Mouse (Mus musculus) CD4-positive naive resting alpha-beta T cell, adult 57 days (primary cell): ENCODE measurements around the gene Spindoc. TPM values are rescaled to one million over a fixed set of nuclear protein-coding genes. Genes with fewer than 3 reads are reported as not detected.

Source experiments
- total RNA-seq: library from RNA; stranded (reverse); gene quantifications from one replicate; pipeline ENCODE4 v1.2.4, GENCODE M21; 2023

Spindoc gene
- 32.5 TPM for total RNA-seq

GRCm38 (mm10) chr19:7382903-7383865, at the start of gene Spindoc:
Gene Spindoc (minus strand): TSS chr19:7382994.

GRCm38 (mm10) chr19:7416834-7417735, 34.3 kb upstream of the Spindoc start, which contains the start of gene 2700081O15Rik:
Gene 2700081O15Rik (plus strand): TSS chr19:7417625.

GRCm38 (mm10) chr19:7341512-7342397, 41.0 kb downstream of the Spindoc start, which contains the start of gene Mark2:
Gene Mark2 (minus strand): TSS chr19:7341860.

Other genes starting within 250 kb of the Spindoc start
- 102 TPM for gene Otub1, start 176.7 kb downstream of the Spindoc start, total RNA-seq
- 246 TPM for gene Cox8a, start 165.4 kb downstream of the Spindoc start, total RNA-seq
- 32.5 TPM for gene Naa40, start 141.8 kb downstream of the Spindoc start, total RNA-seq
- gene Rcor2, start 115.7 kb downstream of the Spindoc start, total RNA-seq = 1.0 TPM
- 266 TPM for gene Mark2, start 41.1 kb downstream of the Spindoc start, total RNA-seq
- 1.4 TPM for gene 2700081O15Rik, start 34.6 kb upstream of the Spindoc start, total RNA-seq
- gene Rtn3, start 100.3 kb upstream of the Spindoc start, total RNA-seq = 47.1 TPM
- 53.1 TPM for gene Atl3, start 111.0 kb upstream of the Spindoc start, total RNA-seq
- gene Pla2g16, start 174.5 kb upstream of the Spindoc start, total RNA-seq = 30.2 TPM
- not detected for gene Lgals12, start 224.2 kb upstream of the Spindoc start, total RNA-seq
- not detected for gene Hrasls5, start 229.5 kb upstream of the Spindoc start, total RNA-seq